Mouse (Mus musculus) spleen, embryonic (tissue): ENCODE measurements around the gene Cradd.

Experiments
- CTCF ChIA-PET: fragments of 350-600 bp; sonication (Branson Sonifier 250); formaldehyde crosslinking; loops from one replicate; lab custom pipeline; 2022; lab: Charles Lee

The Cradd gene

DNA sequence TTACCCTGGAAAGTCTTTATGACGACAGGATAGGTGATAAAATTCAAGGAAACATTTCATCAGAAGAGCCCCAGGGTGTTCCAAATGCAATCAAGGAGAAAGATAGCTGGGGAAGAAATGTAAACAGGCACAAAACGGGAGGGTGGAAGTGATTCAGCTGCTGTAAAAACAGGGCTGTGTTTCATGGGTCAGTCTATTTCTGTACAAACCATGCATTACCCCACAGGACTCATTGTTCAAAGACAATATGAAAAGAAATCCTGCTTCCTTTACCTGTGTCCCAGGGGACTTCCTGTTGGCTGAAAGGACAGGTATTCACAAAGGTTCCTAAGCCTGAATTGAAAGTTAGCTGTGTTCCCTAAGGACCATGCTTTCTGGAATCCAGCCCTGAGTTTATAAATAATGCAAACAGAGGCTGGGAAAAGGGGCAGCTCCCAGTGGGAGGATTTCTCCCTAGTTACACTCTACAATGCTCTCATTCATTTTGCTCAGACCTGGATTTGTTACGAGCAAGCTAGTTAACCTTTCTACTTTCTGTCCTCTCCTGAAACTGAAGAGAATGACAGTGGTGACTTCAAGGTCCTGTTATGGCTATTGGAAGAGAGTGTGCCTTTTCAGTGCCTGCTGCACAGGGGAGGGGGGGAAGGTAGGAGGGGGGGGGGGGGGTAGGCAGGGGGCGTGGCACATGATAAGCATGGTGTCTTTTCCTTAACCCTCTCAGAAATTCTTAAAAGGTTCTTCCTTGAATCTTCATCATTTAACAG, 13.0 kb upstream of the Cradd start:
- CTCF ChIA-PET: interaction anchor here (0.7 kb wide), 2 partner anchors 12 to 35 kb away, joined by 6 to 8 read pairs; no protein-coding TSS in a partner anchor

DNA sequence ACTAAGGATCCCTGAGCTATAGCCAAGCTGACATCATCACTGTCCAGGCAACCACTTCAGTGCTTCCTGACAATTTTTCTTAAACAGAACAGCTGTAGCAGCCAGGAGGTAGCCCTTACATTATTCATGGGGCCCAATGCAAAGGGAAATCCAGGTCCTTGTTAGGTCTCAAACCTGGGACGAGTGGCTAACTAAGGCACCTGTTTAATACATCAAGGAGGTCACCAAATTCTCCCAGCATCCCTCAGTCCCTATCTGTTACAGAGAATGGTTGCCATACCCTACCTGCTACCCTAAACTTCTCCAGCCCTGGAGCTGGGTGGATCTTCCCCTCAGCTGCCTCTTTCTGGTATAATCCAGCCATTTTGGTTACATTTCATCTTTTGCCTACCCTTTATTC, 10.9 kb upstream of the Cradd start:
- CTCF ChIA-PET: no interaction called here

DNA sequence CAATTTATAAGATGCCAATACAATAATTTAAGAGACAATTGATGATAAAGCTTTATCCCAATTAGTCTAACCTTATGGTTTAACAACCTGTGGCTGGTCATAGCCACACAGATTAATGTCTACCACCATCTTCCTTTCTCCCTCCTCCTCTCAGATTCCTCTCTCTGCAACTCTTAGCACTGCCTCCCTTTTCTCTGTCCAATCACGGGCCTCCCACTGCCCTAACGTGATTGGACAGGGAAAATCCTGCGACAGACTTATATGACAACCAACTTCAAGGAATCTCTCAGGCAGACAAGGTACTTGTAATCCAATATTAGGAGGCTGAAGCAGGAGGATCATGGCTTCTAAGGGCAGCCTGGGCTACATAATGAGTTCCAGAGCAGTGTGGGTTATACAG, 8.7 kb upstream of the Cradd start:
- CTCF ChIA-PET: no interaction called here

DNA sequence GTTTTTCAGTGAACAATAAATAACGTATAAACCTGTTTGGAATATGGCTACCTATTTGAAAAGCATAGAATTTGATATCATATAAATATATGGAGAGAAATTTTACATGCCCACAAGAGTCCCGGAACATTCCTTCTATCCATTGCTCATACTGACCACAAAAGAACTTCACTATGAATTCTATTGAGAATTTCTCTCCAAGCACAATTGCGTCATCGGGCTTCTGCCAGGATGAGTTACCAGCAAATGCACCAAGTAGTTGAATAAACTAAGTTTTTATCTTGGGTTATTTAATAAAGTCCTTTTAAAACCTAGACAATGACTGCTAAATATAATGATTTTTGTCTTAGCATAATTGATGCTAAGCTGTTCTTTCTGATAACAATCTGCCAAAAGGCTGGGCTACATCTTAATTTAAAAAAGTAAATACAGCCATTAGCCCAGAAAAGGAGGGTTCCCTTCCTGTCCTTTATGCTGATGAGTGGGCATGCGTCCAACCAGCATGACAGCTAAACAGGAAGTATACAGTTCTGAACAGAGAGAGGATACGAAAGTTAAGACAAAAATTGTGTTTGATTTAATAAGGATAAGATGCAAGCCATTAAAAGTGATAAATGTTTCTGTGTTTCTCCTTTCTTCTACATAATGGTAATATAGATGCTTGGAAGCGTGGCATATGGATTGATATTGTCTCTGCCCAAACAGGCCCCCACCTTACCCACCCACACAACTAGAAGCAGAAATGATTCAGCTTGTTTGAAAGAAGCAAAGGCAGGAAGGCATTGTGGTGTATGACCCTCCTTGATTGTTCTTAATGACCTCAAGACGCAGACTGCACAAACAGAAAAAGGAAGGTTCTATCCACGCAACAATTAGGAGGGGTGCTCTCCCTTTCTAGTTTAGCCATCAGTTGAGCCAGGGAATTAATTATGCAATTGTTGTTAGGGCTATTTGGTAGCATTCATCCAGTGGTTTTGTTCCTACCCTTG, 6.7 kb upstream of the Cradd start:
- CTCF ChIA-PET: interaction anchor here (0.6 kb wide), 1 partner anchor 60 kb away, joined by 3 read pairs; no protein-coding TSS in a partner anchor

DNA sequence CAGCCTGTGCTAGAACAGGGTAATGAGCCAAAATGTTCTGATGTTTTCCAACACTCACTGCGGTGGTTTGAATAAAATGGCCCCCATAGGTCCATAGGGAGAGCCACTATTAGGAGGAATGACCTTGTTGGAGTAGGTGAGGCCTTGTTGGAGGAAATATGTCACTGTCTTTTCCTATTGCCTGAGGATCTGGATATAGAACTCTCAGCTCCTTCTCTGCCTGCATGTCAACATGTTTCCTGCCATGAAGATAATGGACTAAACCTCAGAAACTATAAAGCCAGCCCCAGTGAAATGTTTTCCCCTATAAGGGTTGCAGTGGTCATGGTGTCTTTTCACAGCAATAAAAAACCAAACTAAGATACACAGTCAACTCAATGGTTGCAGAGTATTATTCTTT, 6.0 kb upstream of the Cradd start:
- CTCF ChIA-PET: interaction anchor here (0.6 kb wide), 1 partner anchor 61 kb away, joined by 3 read pairs; no protein-coding TSS in a partner anchor

DNA sequence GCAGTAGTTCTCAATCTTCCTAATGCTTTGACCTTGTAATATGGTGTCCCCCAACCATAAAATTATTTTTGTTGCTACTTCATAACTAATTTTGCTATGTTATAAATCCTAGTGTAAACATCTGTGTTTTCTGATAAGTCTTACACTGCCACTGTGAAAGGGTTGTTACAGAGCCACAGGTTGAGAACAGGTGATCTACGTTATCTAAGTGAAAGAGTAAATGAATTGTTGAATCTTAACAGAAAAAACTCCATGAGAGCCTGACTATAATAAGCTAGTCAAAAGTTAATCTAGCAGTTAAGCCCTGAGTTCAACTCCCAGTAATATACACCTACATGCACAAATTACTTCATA, 322 bp upstream of the Cradd start:
- CTCF ChIA-PET: no interaction called here

DNA sequence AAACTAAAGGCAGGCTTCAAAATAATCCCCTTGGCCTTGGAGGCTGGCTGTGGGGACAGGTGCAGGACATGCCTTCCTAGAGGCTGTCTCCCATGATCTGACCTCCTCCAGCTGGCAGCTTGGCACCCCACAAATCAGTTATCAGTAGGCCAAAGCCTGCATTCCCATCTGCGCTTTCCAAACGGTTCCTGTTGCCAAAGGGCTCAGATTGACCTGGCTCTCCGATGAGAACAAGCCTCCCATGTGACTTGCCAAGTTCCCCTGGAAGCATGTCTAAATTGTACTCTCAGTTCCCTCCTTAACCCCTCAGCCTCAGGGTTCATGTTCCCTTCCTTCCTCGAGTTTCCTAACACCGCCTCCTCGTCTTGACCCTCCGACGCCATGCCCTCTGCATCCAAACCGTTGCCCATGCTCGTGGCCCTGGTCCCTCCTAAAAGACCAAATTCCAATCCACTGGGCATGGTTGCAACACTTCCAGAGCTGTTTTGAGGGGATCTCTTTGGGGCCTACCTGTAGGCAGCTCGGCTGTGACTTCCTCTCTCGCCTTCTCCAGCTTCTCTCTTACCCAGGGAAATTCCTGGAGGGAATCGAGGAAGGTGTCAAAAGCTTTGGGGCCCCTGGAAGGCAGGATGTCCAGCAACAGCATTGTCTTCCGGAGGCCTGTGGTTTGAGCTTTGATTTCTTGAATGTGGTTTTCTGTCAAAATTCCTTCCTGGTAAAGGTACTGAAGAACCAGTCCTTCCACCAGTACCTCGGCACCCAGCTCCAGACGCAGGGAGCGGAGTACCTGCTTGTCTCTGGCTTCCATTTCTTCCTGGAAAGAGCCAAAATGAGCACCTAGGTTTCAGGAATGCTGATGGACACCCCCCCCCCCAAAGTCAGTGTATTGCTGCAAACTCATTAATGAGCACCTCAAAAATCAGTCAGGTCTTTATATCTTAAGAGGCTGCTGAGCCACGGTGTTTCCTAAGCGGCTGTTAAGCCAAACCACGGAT, 1.6 kb downstream of the Cradd start:
- CTCF ChIA-PET: interaction anchor here (0.7 kb wide), 1 partner anchor 676 kb away, joined by 5 read pairs; no protein-coding TSS in a partner anchor

DNA sequence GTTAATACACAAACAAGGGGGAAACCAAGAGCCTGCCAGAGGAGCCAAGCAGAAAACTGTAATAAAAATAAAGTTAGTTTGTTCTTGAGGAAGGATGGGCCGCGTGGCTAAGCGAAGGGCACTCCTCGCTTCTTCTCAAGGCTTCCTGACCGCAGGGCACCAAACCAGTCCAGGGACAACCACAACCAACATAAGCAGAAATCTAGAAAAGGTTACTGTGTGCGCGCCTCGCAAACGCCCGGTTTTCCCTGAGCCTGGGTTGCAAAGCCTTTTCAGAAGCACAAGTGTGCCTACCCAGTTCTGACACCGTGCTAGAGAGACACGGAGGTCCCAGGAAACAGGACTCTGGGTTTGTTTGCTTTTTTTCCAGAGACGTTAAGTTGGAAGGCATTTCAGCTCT, 4.9 kb downstream of the Cradd start:
- CTCF ChIA-PET: no interaction called here

DNA sequence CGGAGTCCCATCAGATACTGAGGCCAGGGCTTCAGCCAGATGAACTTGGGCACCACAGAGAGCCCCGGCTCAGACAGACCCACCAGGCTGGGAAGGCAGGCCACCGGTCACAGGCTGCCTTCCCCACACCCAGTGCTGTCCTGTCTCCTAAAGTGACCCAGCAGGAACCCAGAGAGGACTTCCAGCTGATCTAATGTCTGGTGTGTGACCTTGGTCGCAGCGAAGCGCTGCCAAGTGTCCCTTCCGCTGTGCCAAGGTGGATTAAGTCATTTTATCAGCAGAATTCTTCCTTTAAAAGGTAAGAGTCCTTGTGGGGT, 5.6 kb downstream of the Cradd start:
- CTCF ChIA-PET: interaction anchor here (0.6 kb wide), 1 partner anchor 26 kb away, joined by 4 read pairs; no protein-coding TSS in a partner anchor

DNA sequence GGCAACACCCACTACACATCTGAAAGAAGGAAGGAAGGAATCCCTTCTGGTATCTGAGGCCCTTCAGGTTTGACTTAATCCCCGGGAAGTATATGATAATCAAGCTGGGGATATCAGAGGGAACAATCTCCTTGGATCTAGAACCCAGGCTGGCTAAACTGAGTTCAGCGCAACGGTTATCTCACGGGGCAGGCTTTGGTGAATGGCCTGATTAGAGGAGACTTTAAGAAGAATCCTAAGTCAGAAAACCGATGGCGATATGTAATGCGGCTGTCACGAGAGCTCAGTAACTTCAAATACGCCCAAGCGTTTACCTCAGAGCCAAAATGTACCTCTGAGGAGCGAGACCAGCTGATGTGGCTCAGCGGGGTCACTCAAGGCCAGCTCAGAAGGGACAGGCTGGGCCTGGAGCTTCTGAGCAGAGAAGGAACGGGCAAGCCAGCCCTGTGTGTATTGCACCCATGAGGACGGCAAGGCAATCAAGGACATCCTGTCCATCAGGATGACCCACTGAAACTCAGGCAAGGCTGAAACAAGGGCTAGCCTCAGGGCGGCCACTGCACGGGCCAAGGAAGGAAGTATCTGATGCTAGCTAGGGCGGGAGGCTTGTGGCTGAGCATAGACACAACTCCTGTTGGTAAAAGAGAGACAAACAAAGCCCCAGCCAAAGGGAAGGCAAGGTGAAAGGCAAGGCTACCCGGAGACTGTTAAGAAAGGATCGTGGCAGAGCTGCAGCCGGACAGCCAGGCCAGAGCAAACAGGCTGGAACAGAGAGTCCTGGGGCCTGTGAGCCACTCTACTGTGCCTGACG, 6.1 kb downstream of the Cradd start:
- CTCF ChIA-PET: interaction anchor here (0.6 kb wide), 1 partner anchor 26 kb away, joined by 4 read pairs; no protein-coding TSS in a partner anchor

DNA sequence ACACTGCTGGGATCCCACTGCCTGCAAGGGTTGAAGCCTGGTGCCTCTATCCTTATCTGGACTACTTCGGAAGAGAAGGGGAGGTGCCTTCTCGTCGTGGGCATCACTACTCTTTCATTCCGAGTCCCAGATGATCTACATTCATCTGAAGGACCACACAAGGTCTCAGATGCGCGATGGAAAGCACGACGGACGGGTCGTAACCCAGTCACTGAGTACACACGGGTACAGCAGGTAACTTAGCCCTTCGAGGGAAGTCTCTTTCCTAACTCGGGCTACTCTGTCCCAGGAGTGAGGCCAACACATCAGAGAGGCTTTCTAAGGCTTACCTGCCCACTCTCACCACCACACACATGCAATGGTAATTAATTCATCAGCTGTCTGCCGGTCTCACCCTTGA, 6.8 kb downstream of the Cradd start:
- CTCF ChIA-PET: interaction anchor here (1.0 kb wide), 1 partner anchor 60 kb away, joined by 3 read pairs; no protein-coding TSS in a partner anchor

DNA sequence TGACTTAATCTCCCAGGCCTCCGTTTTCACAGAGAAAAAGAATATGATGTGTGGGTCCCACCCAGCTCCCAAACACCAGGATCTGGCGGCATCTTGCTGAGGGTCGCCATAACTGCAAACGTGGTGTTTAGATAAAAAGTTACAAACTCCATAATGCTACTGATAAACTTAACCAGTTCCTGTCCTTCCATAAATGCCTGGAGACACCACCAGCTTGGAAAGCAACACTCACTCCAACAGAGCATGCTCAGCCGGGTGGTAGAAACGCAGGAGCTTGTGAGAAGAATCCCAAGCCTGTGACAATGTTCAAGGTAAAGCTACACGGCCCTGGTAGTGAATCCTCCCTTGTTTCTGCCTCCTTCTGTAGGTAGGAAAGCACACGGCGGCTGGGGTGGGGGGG, 7.3 kb downstream of the Cradd start:
- CTCF ChIA-PET: interaction anchor here (1.0 kb wide), 1 partner anchor 60 kb away, joined by 3 read pairs; no protein-coding TSS in a partner anchor

DNA sequence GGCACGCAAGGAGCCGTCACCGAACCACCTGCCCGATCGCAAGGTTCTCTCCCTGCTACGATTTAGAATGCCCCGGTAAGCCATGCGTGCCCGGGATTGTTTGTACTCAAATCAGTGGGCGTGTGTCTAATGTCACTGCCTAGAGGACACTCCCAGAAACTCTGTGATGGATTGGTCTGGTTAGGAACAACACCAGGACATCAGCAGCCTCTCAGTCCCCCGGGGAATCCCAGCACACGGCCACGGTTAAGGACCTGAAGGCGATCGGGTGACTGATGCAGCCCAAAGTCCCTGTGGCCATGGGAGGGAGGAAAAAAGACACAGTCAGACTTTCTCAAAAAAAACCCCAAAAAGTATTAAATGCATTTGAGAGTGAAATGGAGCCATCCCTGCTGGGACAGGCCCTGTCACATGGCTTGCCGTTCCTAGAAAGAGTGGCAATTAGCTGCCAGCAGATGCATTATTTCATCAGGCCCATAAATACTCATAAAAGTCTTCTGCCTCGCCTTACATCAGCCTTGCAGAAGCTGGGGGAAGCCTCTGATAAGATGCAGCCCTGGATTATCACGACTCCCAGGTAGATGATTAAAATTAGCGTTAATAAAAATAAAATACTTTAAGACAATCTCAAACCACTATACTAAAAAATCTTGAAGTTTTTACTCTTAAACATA, 8.0 kb downstream of the Cradd start:
- CTCF ChIA-PET: interaction anchor here (1.0 kb wide), 1 partner anchor 59 kb away, joined by 3 read pairs; no protein-coding TSS in a partner anchor

DNA sequence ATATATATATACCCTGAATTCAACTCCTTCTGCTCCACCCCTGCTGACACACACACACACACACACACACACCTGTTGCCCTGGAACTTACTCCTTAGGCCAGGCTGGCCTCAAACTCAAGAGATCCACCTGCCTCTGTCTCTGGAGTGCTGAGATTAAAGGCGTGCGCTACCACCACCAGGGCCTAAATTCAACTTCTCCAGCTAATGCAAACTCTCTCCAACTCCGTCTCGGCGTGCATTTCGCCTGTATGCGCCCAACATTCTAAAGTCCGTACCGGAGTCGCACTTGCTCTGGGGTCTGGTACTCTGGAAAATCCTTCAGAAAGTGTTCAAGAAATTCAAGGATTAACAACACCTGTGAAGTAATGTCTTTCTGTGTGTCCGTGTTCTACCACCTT, 8.6 kb downstream of the Cradd start:
- CTCF ChIA-PET: no interaction called here

DNA sequence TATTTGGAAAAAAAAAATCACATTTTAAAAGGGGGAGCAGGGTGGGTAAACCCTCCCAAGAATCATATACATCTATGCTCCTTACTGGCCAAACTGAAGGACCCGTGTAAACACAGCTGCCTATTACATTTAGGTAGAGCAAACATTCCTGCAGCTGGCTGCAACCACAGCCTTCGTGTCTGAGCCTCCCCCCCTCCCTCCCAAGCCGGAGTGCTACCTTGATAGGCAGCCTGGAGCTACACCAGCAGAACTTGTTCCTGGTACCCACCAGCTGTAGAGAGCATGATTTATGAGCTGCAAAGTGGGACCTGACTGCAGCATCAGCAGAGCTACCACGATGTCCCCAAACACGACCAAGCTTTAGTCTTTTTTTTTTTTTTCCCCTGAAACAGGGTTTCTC, 9.9 kb downstream of the Cradd start:
- CTCF ChIA-PET: no interaction called here

DNA sequence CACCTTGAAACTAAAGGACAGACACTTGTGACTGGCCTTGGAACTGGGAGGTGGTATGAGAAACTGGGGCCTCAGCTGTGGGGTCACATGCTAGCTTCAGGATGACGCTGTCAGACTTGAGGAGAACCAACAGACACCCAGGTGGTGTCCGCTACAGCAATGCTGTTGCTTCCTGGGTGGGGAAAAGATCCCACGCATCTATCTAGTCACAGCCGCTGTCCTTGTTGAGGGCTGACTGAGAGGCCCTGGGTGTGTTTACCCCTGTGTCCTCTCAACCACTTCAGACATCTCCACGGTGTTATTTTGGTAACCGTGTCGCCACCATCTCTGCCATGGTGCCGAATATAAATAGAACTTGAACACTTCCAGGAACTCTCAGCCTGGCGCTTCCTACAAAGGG, 10.4 kb downstream of the Cradd start:
- CTCF ChIA-PET: no interaction called here

DNA sequence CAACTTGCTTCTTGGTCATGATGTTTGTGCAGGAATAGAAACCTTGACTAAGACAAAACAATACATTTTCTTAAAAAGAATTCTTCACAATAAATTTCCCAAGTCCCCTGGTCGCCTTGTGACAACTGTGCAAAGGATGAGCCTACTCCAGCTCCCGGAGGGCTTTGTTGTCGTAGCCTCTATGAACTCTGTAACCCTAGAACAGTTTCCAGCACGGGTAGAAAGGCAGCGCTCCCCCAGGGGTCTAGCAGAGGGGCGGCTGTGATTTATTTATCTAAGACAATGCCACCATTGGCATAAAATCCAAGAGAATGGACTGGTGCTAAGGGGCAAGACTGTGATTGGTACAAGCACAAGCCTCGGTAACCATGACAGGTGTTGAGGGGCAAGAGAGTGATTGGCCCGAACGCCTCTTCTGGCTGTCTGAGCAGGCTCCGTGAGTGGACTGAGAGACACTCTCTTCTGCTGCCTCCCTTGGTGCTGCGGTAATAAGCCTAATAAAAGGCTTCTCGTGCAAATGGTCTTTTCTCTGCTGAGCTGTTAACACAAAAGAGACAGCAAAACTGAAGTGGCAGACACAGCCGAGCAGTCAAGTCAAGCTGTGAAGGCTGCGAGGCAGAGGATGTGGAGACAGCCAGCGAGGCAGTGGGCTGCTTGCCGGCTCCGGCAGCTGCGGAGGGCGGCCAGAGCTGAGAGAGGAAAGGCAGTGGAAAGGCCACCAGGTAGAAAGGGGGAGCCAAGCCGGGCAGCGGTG, 13.1 kb downstream of the Cradd start:
- CTCF ChIA-PET: no interaction called here

DNA sequence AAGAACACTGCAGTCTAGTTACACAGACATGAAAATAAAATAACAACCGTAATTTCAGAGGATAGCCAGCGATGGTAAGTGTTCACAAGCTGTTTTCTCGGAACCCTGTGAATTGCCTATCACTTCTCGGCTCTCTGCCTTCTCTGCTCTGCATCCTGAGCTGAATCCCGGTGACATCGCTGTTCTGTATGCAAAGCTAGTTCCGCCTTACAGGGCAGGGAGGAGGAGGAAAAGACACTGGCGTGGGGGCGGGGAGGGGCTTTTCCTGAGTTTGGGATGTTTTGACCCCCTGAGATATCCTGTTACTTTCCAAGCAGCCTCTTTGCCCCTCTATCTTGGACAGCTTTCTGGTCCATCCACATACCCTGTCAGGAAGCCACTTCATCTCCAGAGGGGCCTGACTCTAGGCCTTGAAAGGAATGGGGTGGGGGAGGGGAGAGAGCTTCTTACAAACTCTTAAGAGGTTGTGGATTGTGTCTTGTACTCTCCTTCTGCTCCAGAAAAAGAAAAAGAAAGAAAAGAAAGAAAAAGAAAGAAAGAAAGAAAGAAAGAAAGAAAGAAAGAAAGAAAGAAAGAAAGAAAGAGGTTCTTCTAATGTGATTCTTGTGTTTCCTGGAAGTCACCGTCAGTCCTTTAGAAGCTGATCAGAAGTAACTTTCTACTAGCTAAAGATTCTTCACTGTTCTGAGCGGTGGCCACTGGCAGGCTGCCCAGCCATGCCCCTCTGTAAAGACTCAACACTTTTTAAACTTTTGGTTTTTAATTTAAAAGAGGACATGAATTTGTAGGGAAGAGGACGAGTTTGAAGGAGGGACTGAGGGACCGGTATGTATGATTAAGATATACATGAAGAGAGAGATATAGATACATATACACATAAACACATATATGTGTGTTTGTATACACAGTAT, 14.3 kb downstream of the Cradd start:
- CTCF ChIA-PET: no interaction called here
